Mouse (Mus musculus) megakaryocyte, embryonic 14.5 days (primary cell): ENCODE data around the gene Ap3b1.

Experiments
- FLI1 ChIP-seq: IDR thresholded peaks from 2 replicates; pipeline ENCODE4 v1.6.1; 2012; ENCODE audit warnings: low read length, inconsistent platforms, mixed read lengths
- GATA1 ChIP-seq: IDR thresholded peaks from 3 replicates; pipeline ENCODE4 v1.6.1; 2012; ENCODE audit warnings: mixed read lengths, low read length, inconsistent platforms, borderline replicate concordance

DNA sequence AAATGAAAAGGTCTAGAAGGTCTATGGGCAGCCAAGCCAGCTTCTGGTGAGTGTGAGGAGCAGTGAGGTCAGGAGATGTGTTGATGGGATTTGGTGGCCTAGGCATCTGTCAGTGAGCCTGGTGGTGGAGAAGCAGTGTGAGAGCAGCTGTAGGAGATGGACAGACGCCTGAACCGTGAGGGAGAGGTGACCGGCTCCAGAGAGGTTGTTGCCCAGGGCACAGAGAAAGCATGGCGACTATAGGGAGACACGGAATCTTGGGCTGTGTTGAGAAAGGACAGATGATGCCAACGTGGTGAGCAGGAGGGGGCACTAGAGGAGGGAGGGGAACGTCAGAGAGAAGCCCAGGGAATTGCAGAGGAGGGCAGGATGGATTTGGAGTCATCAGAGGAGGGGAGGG is 13.3 kb downstream of the Ap3b1 start:
- TF ChIP-seq GATA1 (no peak), FLI1 (no peak)
